Mouse (Mus musculus): Measurements from ENCODE around the gene Otud4.

DNA sequence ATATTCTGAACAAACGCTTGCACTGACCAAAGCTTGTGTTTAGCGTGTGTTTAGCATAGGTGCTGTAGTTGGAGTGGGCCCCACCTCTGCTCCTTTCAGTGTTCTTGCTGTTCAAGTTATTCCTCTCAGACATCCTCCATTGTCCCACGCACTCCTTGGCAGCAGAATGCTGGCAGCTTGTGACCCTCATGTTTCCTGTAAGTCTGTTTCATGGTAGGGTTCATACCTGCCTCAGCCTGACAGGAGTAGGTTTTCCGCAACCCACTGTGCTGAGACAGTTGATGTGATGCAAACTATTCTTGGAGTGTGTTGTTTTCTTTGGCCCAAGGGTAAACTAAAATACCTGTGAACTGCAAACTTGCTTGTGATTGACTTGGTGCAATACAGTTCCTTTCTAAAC lies 37.0 kb downstream of the Otud4 start:
- TF ChIP-seq CTCF (IDR thresholded peaks at IDR 0.05) = no peak
- no peak for TF ChIP-seq EP300 (IDR thresholded peaks at IDR 0.05)
